In genomic region chr6:83413686-83414085, GRCm38 (mm10) we compare ENCODE assay signal across 19 mouse cellular contexts. TPM values are rescaled to one million over a fixed set of nuclear protein-coding genes. Genes with fewer than 3 reads are reported as not detected.
DNase-seq lines count a peak whose midpoint lies in the region; ATAC-seq and TF ChIP-seq lines count a peak whose summit lies in the region.
"Had no signal": no experiment of that assay in that cellular context is flagged by ENCODE, and none has a peak within 500 bp of the region (broad histone marks: within the 10 kb centered on the region; RNA-seq: fewer than 3 reads in every experiment).

No protein-coding gene starts in this region.

- no peak for ATAC-seq in stomach, postnatal 0 days (ENCODE audit: low FRiP score, low TSS enrichment)
- ATAC-seq: liver, embryonic 12.5 days had no signal

- no peak overlapping the region for H3K9ac ChIP-seq in stomach, postnatal 0 days (ENCODE audit: low read length)
- H3K9ac ChIP-seq: forebrain, postnatal 0 days; heart, embryonic 13.5 days; liver, embryonic 12.5 days; liver, postnatal 0 days; neural tube, embryonic 15.5 days had no signal

- H3K9me3 ChIP-seq in stomach, postnatal 0 days (ENCODE audit: control insufficient read depth, low read length): no peaks in the 10 kb centered on the region
- H3K9me3 ChIP-seq: heart, embryonic 13.5 days; liver, embryonic 12.5 days; neural tube, embryonic 15.5 days had no signal

- no peak for TF ChIP-seq CTCF in gastrocnemius, adult 2 months (IDR thresholded peaks at IDR 0.05)
- TF ChIP-seq CTCF in layer of hippocampus, adult 2 months (conservative IDR thresholded peaks at IDR 0.05): no peak
- TF ChIP-seq CTCF in stomach, postnatal 0 days (IDR thresholded peaks at IDR 0.05; ENCODE audit: low read depth): no peak

- DNase-seq in gastrocnemius, adult 2 months: peak; percentile 62
- no peak for DNase-seq in gastrocnemius, postnatal 4 days (ENCODE audit: low spot score in 2 of 2)
- no peak for DNase-seq in layer of hippocampus, adult 2 months (ENCODE audit: low spot score in 2 of 2)
- no peak for DNase-seq in layer of hippocampus, postnatal 10 days (ENCODE audit: low spot score in 2 of 2)
- DNase-seq in stomach, postnatal 0 days (ENCODE audit: low spot score): no peak
- no peak for DNase-seq in adrenal gland, postnatal 4 days (ENCODE audit: low spot score in 2 of 2)
- DNase-seq: cerebellum, adult 11 months; cerebellum, adult 9-10 months; cerebellum, postnatal 36 days; forebrain, postnatal 0 days; left cerebral cortex, postnatal 4 days; liver, postnatal 0 days; right cerebral cortex, postnatal 14 days; thymus, postnatal 4 days had no signal

- no peak overlapping the region for H3ac ChIP-seq in myocyte (ENCODE audit: control insufficient read depth, insufficient read length)

- 0 out of 2 replicates have a peak overlapping the region, but pooled peaks have one; percentile 23 for H3K4me3 ChIP-seq in gastrocnemius, adult 2 months
- no peak overlapping the region for H3K4me3 ChIP-seq in layer of hippocampus, adult 2 months
- no peak overlapping the region for H3K4me3 ChIP-seq in myocyte
- H3K4me3 ChIP-seq in stomach, postnatal 0 days (ENCODE audit: low read depth, low read length): no peak overlapping the region
- H3K4me3 ChIP-seq: heart, embryonic 13.5 days; liver, embryonic 12.5 days; neural tube, embryonic 15.5 days had no signal

- H3K79me2 ChIP-seq in myocyte (ENCODE audit: control insufficient read depth, insufficient read depth): peaks cover 87% of the 10 kb centered on the region

- peak overlapping the region; percentile 83 for H3K27ac ChIP-seq in gastrocnemius, adult 2 months
- peak overlapping the region; percentile 75 for H3K27ac ChIP-seq in layer of hippocampus, adult 2 months
- peak overlapping the region; percentile 25; the same call in 1 of the 2 replicates for H3K27ac ChIP-seq in stomach, postnatal 0 days (replicated peaks)
- H3K27ac ChIP-seq: heart, embryonic 13.5 days; liver, embryonic 12.5 days had no signal

- H3K4me2 ChIP-seq in myocyte (ENCODE audit: low read depth): peak overlapping the region; percentile 64
- H3K4me2 ChIP-seq in stomach, postnatal 0 days (replicated peaks; ENCODE audit: low read depth): no peak overlapping the region
- H3K4me2 ChIP-seq: heart, embryonic 13.5 days; liver, embryonic 12.5 days; midbrain, embryonic 11.5 days; neural tube, embryonic 15.5 days had no signal

- no peak for TF ChIP-seq EP300 in stomach, postnatal 0 days (optimal IDR thresholded peaks at IDR 0.05)

- WGBS in stomach, postnatal 0 days: 56% methylated on average over 1 of the region's 1 CpGs

- no peaks in the 10 kb centered on the region for H3K36me3 ChIP-seq in myocyte (ENCODE audit: control insufficient read depth, insufficient read depth)
- H3K36me3 ChIP-seq in stomach, postnatal 0 days (ENCODE audit: control insufficient read depth, insufficient read depth, low read length): no peaks in the 10 kb centered on the region
- H3K36me3 ChIP-seq: neural tube, embryonic 15.5 days had no signal

- no peaks in the 10 kb centered on the region for H3K27me3 ChIP-seq in myocyte (ENCODE audit: control insufficient read depth, insufficient read depth, insufficient read length)
- no peaks in the 10 kb centered on the region for H3K27me3 ChIP-seq in stomach, postnatal 0 days (ENCODE audit: control insufficient read depth, insufficient read depth, low read length)
- H3K27me3 ChIP-seq: heart, embryonic 13.5 days; liver, embryonic 12.5 days; neural tube, embryonic 15.5 days had no signal

- intact Hi-C loops in gastrocnemius, adult 2 months (cut with DNase I): loop anchor here (2.0 kb wide), 1 partner anchor 29 kb away; no protein-coding TSS in a partner anchor

- TF ChIP-seq POLR2A in myocyte (IDR thresholded peaks at IDR 0.05; ENCODE audit: insufficient read length, low read depth): no peak

- peaks cover 22% of the 10 kb centered on the region for H3K4me1 ChIP-seq in stomach, postnatal 0 days (replicated peaks; ENCODE audit: control insufficient read depth, insufficient read depth)

TF ChIP-seq in myocyte, 11 proteins besides CTCF, POLR2A, EP300 and RAD21:
- TF ChIP-seq CEBPB (IDR thresholded peaks at IDR 0.05; ENCODE audit: insufficient read depth, poor library complexity, severe bottlenecking): no peak
- TF ChIP-seq TCF12 (IDR thresholded peaks at IDR 0.05; ENCODE audit: insufficient read depth, poor library complexity, severe bottlenecking): no peak
- TF ChIP-seq MYOD1 (IDR thresholded peaks at IDR 0.05; ENCODE audit: control insufficient read depth in 1 of 3, insufficient read length in 2 of 3, low read depth in 2 of 3): peak in 1 of 3 experiments; percentile 71
- no peak for TF ChIP-seq TCF3 (IDR thresholded peaks at IDR 0.05; ENCODE audit: insufficient read length, low read depth)
- peak in 1 of 3 experiments; percentile 62 for TF ChIP-seq MYOG (IDR thresholded peaks at IDR 0.05; ENCODE audit: control insufficient read depth in 1 of 3, insufficient read depth in 1 of 3, insufficient read length in 2 of 3, low read depth in 2 of 3)
TF ChIP-seq in myocyte: peak in this region for 2.

RNA-seq across cellular contexts. Expression of gene Tet3, which starts 45.2 kb away (rescaled TPM):
- total RNA-seq in gastrocnemius, adult 2 months (2021): 10 to 100 TPM; 16.4 to 18.0 TPM
- 10 to 100 TPM; 63.8 to 74.0 TPM for total RNA-seq in gastrocnemius, postnatal 4 days (2021)
- total RNA-seq in layer of hippocampus, adult 2 months (2021): 10 to 100 TPM; 61.0 to 65.9 TPM
- 100 to 1,000 TPM; 102 TPM for total RNA-seq in layer of hippocampus, postnatal 10 days (2021)
- 11.4 TPM for polyA plus RNA-seq in myocyte (2012; fragmentation: generic; extraction: Trizol)
- polyA plus RNA-seq in stomach, postnatal 0 days (2015; fragmentation: Nextera tagmentation; extraction: Ambion mirVana): 21.4 and 22.7 TPM in 2 replicates
- total RNA-seq in adrenal gland, postnatal 4 days (2021): 10 to 100 TPM; 79.0 to 79.5 TPM

Comparison
In these comparisons a context has a peak if more than half of its experiments do, and no peak if none do; other contexts are left out.
1. H3K27ac ChIP-seq: peak in every context shown above with its lines; median percentile 83 in gastrocnemius, adult 2 months; 75 in layer of hippocampus, adult 2 months; 25 in stomach, postnatal 0 days.